Mouse (Mus musculus) retina, postnatal 1 day (tissue): Measurements from ENCODE around the gene Mfsd4b3.
"Not testable (repeated sequence)": the region's sequence is repeated elsewhere in the genome, so short reads cannot be mapped to it uniquely, and the experiment has no call there.

Source experiments
- DNase-seq: peaks from one replicate; pipeline ENCODE4 v3.0.0-alpha.2; 2012

The Mfsd4b3 gene

DNA sequence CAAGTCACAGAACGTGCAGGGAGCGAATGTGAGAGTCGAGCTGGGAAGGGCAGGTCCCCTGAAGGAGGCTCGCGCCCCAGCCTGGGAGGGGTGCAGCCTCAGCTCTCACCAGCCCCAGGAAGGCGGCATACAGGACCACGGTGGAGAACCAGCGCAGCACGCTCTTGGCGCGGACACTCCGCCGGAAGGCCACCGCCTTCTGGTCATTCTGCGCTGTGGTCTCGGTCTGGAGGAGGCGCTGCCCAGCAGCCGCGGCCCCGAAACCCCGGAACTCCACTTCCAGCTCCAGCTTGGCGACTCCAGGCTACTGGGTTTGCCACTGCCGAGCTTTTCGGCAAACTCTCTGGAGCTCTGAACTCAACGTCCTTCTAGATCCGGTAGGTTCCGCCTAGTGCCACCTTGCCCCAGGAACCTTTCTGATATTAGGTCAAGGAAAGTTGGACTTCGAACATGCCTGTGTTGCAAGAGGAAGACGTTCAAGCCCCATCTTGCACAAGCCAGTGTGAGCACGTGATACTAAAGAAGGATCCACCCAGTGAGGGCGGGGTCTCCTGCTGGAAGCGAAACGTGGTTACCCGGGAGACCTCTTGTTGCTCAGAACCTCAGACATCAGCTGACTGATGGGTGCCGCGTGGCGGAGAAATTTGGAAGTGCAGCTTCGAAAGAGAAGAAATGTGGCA, at the start of gene Mfsd4b3:
Mfsd4b3 (minus strand) TSS at position 393 of the 680 bp plus-strand sequence.
- peak; percentile 97 for DNase-seq

DNA sequence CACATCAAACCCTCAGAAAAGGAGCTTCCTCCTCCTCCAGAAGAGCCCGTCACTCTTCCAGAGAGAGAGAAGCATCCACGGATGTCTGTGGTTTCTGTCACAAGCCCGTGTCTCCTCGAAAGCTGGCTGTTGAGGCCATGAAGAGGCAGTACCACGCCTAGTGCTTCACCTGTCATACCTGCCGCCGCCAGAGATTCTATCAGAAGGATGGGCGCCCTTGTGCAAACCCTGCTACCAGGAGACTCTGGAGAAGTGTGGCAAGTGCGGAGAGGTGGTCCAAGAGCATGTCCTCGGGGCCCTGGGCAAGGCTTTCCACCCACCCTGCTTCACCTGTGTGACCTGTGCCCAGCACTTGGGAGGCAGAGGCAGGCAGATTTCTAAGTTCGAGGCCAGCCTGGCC, 49.6 kb upstream of the Mfsd4b3 start:
- no peak for DNase-seq

DNA sequence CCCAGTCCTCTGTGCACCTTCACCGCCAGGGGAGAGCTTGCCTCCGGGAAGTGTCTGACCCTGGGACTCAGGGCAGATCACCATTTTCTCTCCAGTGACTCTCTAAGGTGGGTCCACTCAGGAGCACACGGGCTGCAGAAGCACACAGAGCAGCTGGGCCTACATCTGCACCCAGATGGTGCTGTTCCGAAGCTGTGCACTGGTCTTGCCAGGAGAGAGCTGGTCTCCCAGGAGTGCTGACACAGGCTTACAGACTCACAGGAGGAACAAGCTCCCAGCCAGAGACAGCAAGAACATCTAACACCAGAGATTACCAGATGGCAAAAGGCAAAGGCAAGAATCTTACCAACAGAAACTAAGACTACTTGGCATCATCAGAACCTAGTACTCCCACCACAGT, 48.9 kb upstream of the Mfsd4b3 start:
- DNase-seq, result not testable (repeated sequence)

DNA sequence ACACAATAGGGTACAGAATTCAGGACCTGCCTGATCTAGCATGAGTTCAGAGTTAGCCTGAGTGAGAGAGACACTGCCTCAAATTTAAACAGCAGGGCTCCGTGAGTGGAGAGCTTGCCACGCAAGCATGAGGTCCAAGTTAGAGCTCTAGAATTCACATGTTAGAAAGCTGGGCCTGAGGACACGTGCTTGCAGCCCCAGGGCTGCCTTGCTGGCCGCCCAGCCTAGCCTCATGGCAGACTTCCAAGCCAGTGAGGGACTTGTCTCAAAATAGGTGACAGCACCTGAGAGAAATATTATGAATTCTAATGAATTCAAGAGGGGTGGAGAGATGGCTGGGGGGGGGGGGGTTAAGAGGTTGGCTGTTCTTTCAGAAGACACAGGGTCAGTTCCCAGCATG, 48.0 kb upstream of the Mfsd4b3 start:
- no peak for DNase-seq

DNA sequence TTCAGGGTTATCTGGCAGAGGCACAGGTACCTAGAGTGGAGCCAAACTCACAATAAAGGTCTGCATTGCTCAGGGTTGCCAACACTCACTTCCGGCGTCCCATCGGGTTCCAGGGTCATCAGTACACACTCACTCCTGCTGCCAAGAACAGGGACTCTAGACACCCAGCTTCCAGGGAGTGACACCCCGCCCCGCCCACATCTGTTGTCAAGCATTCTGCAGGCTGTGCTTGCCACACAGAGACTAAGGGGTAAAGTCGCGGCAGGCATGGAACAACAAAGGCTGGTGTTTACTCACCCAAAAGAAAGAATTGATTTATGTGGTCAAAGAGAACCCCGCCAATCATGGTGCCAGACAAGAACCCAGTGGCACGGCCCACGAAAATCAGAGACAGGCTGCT, 47.0 kb upstream of the Mfsd4b3 start:
- DNase-seq, result no peak

DNA sequence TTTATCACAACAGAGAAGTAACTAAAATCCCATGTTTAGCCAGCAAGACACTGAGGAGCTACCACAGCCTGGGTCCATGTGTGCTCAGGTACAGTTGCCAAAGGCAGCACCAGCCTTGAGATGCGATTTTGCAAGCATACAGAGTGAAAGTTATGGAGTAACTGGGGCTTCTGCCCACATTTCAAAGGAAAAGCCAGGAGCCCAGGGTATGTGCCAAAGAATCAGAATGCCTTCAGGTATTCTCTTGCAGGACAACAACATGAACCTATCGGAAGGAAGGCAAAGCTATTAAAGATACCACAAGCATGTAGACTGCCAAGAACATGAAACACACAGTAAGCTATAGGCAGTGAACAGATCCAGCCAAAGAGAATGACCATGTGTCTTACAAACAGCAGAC, 40.8 kb upstream of the Mfsd4b3 start:
- no peak for DNase-seq

DNA sequence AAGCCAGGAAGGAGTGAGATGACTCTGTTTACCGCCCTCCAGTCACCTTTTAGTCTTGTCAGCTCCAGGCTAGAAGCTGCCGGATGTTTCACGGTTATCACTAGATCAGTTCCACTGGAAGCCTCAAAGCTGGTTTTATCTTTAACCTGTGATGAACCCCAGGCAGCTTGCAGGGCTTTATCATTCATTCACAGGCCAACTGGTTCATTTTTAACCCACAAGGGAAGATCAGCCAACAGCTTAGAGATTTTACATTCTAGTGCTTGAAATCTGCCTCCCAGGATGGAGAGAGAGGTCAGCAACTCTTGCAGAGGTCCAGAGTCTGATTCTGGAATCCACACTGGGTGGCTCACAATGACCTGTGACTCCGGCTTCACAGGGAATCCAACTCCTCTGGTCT, 31.2 kb upstream of the Mfsd4b3 start:
- no peak for DNase-seq

DNA sequence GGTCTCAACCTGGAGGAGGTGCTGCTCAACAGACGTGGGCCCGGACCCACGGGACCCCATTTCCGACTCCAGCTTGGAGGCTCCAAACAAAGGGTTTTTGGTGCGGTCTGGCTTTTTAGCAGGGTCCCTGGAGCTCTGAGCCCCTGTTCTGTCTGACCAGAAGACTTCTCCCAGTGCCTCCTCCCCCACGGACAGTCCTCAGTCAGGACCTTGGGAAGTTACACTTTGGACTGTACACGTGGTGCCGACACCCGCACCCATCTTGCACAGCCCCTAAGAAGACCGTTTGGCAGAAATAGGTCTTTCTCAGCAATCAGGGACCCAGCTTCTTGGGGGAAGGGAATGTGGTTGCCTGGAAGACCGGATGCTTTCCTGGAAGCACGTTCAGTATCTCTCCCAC, 26.5 kb upstream of the Mfsd4b3 start, which contains the start of gene Mfsd4b5:
Mfsd4b5 (minus strand) TSS at position 181 of the 400 bp plus-strand sequence.
- no peak for DNase-seq

DNA sequence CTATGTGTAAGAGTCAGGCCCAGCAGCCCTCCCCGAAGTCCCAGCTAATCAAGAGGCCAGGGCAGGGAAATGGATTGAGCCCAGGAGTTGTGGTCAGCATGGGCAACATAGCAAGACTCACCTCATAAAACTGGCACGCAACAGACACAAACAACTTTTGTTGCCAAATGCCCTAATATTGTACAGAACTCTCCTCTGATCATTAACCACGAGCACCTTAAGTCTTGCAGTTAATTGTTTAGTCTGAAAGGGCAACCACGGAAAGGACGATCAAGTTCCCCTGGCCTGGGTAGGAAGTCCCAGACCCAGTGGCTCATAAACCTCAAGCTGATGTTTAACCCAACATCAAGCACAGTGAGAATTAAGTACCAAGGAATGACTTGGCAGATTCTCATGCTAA, 22.7 kb upstream of the Mfsd4b3 start:
- DNase-seq, result no peak

DNA sequence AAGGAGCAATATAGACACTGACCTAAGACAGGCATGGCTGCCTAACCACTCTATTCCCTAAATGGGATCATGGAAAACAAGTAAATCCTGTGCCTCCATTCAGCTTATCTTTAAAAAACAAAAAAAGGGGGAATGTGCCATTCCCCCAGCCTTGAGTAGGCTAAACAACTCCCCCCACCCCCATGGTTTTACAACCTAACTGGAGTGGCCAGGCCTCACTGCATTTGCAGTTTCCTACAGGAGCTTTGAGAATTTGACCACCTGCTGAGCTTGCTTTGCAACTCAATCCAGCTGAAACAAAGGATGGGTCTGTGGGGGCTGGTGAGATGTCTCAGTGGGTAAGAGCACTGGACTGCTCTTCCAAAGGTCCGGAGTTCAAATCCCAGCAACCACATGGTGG, 18.3 kb upstream of the Mfsd4b3 start:
- DNase-seq, result no peak

DNA sequence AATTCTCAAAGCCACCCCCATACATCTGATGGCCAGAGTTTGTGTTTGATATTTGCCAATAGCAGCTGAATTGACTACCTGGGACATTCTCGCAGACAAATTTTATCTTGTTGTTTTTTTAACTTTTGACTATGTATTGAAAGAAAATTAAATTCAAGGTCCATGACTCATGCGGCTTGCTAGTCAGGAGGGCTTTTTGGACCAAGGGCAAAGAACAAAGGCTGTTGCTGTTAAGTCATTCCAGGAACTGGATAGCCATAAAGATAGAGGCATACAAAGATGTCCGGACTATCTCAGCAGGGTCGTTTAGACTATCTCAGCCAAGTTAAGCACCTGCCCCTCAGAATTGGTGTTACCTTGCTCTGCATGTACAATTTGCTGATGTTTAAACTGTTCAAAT, 17.4 kb upstream of the Mfsd4b3 start:
- DNase-seq, result no peak

DNA sequence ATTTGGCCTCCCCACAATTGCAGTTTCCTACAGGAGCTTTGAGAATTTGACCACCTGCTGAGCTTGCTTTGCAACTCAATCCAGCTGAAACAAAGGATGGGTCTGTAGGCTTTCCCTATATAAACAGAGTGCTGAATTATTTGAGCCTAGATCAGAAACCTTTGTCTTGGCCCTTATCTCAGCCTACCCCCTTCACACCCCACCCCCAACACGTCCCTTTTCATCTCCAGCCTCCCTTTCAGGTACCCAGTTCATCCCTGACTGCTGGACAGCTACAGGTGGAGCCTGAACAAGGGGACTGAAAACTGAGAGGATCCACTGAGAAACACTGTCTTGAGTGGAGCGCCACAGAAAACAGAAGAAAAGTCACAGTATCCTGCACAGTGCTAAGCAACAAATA, 15.8 kb upstream of the Mfsd4b3 start:
- DNase-seq, result no peak

DNA sequence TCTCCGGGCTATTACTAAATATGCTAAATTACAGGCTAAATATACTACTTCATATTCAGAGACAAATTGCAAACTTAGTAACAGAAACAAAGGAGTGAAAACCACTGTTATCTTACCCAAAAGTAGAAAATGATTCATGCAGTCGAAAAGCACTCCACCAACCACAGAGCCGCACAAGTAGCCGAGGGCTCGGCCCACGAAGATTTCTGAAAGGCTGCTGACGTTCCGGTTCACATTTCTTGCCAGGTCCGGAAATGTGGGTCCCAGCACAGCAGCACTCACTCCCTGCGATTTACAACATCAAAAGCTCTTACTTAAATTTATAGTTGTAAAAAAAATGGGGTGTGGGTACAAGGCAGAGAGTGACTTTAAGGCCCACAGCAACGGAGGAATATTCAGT, 15.0 kb upstream of the Mfsd4b3 start:
- no peak for DNase-seq

DNA sequence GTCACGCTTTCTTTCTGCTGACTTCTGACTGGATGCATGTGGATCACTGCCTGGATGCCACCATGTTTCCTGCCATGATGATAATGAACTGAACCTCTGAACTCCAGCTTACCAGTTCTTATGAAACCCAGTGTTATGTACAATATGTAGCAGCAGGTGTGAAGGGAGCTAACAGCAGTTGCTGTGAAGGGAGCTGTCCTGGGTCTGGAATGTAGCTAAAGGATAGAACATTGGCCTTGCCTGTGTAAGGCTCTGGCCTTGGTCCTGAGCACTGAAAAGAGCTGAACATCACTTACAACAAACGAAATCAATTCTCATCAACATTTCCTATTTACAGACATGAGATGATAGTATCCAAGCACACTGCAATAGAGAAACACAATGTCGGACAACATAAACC, 7.6 kb upstream of the Mfsd4b3 start:
- no peak for DNase-seq

DNA sequence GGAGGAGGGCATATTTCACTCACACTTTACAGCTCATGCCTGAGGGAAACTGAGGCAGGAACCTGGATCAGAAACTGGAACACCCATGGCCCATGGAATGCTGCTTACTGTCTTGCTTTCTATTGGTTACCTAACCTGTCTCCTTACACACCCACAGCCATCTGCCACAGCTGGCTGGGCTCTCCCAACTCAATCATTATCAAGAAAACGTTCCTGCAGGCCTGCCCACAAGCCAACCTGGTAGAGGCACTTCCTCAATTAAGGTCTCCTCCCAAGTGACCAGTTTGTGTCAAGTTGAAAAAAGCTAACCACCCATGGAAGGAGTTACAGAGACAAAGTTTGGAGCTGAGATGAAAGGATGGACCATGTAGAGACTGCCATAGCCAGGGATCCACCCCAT, 2.0 kb upstream of the Mfsd4b3 start:
- DNase-seq, result no peak

DNA sequence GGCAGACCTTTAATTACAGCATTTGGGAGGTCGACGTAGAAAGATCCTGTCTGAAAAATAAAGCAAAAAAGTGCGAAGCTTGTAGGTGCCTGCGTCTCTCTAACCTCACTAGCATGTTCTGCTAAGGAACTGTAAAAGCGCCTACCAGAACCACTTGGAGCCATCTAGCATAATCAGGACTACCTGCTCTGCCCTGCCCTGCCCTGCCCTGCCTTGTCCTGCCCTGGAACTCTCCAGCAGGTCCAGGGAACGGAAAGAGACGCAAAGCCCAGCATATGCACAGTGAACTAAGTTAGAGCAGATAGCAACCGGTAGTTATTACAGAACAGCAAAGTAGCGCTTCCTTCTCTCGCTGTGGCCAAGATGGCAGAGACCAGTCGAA, 479 bp upstream of the Mfsd4b3 start:
- DNase-seq, result no peak

DNA sequence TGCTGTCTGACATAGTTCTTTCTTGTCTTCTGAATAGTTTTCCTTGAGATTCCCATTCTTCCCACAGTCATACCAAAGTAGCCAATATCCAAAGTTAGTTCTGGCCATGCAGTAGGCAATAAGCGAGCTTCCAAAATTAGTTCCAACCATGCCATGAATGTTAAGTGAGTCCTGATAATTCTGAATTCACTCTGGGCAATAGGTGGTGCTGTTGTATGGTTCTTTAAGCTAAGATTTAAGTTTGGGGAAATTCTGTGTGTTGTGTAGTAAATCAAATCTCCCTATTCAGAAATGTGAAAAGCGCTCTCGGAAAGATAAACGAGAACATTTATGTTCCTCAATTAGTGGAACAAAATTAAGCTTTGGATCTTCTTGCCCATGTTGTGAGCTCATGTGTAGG, 1.7 kb downstream of the Mfsd4b3 start:
- DNase-seq, result peak; percentile 26

DNA sequence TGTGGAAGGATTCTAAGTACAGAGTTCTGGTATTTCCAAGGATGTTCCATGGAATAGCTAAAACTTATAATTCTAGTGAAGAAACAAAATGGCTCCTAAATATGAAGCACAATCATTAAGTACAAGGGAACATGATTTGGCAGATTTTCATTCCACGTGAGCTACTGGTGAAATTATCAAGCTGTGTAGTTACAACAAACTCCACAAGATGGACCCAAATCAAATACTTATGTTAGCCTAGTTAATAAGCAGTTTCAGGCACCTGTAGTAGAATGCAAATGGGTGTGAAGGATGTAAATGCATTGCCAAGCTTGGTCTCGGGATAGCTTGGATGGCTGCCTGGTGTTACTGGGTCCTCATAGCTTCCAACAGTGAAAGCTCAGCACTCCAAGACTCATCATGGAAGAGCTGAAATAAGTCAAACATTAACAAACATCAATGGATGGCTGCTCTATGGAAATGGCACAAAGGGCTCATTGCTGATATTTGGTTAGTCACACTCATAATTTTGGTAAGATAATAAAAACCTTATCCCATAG, 3.5 kb downstream of the Mfsd4b3 start:
- no peak for DNase-seq

DNA sequence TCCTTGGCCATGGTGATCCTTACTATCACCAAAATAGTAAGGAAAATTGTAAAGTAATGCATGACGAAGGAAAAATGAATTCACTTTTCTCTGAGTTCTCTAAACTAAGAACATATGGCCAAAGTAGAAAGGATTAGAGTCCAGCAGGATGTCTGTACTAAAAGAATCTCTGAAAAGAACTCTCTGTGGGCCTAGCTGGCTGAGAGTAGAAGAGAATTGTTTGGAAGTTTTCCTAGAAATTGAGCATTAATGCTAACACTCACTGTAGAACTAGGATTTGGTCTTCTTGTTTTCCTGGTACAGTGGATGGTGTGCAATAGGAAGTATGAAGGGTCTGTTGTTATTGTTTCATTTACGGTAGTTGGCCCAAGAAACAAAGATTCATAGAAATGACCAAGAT, 4.8 kb downstream of the Mfsd4b3 start:
- DNase-seq, result no peak

DNA sequence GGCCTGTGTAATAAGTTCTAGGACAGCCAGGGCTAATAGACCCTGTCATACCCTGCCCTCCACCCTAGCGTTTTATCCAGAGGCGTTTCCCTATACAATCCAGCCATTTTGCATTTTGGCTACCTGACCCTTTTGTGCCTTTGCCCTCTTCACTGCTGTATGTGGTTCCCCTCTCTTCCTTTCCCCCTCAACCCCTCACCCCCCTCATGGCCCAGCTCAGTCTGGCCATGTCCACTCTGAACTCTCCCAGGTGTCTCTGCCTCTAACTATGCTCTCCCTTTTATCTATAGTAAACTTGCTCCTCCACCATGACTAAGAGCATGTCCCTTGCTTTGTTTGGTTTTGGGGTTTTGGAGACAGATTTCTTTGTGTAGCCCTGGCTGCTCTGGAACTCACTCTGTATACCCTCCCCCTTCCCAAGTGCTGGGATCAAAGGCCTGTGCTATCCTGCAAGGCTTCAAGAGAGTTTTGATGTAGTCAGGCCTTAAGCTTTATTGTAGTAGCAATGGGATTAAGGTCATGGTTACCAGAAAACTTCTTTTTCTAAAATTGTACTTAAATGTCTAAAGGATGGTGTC, 10.5 kb downstream of the Mfsd4b3 start:
- DNase-seq, result no peak

DNA sequence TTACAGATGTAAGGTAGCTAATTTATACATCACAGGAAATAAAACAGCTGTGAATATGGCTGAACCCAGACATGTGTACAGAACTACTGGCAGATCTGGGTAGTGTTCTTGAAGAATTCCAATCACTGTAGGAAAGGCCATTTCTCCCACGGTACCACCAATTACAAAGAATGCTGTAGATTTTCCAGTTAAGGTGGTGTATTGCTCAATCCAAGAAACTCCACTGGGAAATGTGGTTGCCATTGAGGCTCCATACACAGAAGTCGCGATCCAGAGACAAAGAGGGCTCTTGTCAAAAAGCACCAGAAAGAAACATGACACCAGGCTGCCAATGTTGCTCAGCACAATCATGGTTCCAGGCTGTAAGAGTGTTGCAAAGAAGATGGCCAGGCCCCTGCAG, 12.8 kb downstream of the Mfsd4b3 start:
- DNase-seq, result not testable (repeated sequence)

DNA sequence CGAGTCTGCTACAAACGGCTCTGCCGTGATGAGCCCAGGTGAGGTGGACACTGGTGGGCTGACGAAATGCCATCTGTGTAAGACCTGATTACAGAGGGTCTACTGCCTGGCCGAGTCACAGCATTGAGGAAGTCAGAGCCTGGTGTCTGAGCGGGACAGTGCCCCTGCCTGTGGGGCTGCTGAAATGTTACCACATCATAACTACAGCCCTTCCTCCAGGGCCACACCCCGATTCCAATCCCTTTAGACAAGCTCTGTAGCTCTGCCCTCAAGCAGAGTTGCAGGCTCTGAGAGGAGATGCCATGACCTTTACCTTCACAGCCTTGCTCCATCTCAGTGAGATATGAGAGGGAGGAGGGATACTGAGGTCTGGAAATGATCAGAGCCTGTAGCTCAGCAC, 23.4 kb downstream of the Mfsd4b3 start:
- DNase-seq, result no peak

DNA sequence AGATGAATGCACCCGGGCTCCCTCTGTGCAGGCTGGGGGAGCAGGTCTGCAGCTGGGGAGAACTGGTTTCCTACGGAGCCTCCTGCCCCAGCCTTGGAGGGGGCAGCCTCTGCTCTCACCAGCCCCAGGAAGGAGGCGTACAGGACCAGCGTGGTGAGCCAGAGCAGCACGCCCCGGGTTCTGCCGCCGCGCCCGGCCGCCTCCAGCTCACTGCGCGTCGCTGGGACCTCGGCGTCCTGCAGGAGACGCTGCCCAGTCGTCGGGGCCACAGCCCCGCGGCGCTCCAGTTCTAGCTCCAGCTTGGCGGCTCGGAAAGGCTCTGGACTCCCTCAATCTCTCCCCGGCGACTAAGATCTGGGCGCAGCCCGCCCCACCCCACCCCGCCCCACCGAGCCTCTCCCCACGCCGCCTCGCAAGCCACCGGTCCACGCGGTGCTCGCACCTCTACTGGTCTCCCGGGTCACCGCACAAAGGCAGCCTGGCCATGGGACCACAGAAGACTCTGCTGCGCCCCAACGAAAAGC, 33.3 kb downstream of the Mfsd4b3 start, which contains the start of gene Mfsd4b2:
Mfsd4b2 (minus strand) TSS at position 308 of the 524 bp plus-strand sequence.
- DNase-seq, result peak; percentile 60

DNA sequence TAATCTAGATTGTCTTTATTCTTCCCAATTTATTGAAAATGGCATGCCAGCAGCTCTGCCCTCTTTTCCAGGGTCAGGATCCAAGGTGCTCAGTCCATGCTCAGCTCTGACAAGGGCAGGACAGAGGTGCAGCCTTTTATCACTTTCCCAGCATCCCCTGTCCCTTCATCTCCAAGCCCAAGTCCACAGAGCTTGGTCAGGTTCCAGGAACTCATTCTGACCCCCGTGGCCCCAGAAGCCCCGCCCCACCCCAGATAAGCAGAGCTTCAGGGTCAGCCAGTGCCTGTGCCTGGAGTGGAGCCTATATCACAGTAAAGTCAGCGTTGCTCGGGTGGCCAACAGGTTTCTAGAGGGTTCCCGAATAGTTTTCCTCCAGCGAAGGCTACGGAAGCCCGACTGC, 35.4 kb downstream of the Mfsd4b3 start:
- DNase-seq, result not testable (repeated sequence)
